Mouse (Mus musculus) limb, embryonic 11.5 days (tissue): ENCODE results near the gene Kif5a. TPM values are rescaled to one million over a fixed set of nuclear protein-coding genes. Genes with fewer than 3 reads are reported as not detected.

Experiments used
- ATAC-seq: fragments of 200-750 bp; cut with Nextera tagmentation; 2 replicates; pipeline ENCODE4 v1.8.0; 2017; ENCODE audit warnings: low read depth; ENCODE audit not compliant: insufficient number of reproducible peaks, low FRiP score, low TSS enrichment
- DNase-seq: peaks from one replicate; pipeline ENCODE4 v3.0.0-alpha.2; 2015; ENCODE audit warnings: low spot score
- H3K27ac ChIP-seq: fragments of 300-500 bp; sonication (generic); replicated peaks from 2 replicates; pipeline ENCODE4 v1.5.1; 2014; ENCODE audit warnings: low read depth, mild to moderate bottlenecking, low read length
- H3K27me3 ChIP-seq: fragments of 300-500 bp; sonication (generic); 2 replicates; pipeline ENCODE4 v1.6.1; 2014; ENCODE audit warnings: mild to moderate bottlenecking, low read length, mixed read lengths; ENCODE audit not compliant: control insufficient read depth, insufficient read depth
- H3K36me3 ChIP-seq: fragments of 300-500 bp; sonication (generic); 2 replicates; pipeline ENCODE4 v1.6.1; 2014; ENCODE audit warnings: mild to moderate bottlenecking, low read length, moderate library complexity, mixed read lengths; ENCODE audit not compliant: control insufficient read depth, insufficient read depth
- H3K4me1 ChIP-seq: fragments of 300-500 bp; sonication (generic); 2 replicates; pipeline ENCODE4 v1.6.1; 2014; ENCODE audit warnings: low read length, mixed read lengths; ENCODE audit not compliant: control insufficient read depth, insufficient read depth
- H3K4me2 ChIP-seq: fragments of 300-500 bp; sonication (generic); 2 replicates; pipeline ENCODE4 v1.6.1; 2014; ENCODE audit warnings: low read depth, mild to moderate bottlenecking, moderate library complexity; ENCODE audit not compliant: severe bottlenecking
- H3K4me3 ChIP-seq: fragments of 300-500 bp; sonication (generic); 2 replicates; pipeline ENCODE4 v1.5.1; 2014; ENCODE audit warnings: low read depth, low read length
- H3K9ac ChIP-seq: fragments of 300-500 bp; sonication (generic); 2 replicates; pipeline ENCODE4 v1.6.1; 2014; ENCODE audit warnings: mild to moderate bottlenecking, low read length
- H3K9me3 ChIP-seq: fragments of 300-500 bp; sonication (generic); 2 replicates; pipeline ENCODE4 v1.6.1; 2016; ENCODE audit warnings: low read length; ENCODE audit not compliant: control insufficient read depth
- WGBS: fragments of 180-500 bp; shearing (Covaris S2); extraction: QIAGEN DNeasy Blood & Tissue Kit; methylation state at CpG from one replicate; pipeline ENCODE4 v1.1.7; 2014; 5-methylcytosine and 5-hydroxymethylcytosine counted together
- polyA plus RNA-seq: library from polyadenylated mRNA; unstranded; fragments of >200 nt; fragmentation: Nextera tagmentation; extraction: Ambion mirVana; gene quantifications from 2 replicates; pipeline ENCODE4 v1.2.1, GENCODE M21; 2014

Gene Kif5a
- polyA plus RNA-seq, 1 experiment from 2014 or later: 2.1 TPM

GRCm38 (mm10) chr10:127225213-127225612 lies 37.9 kb downstream of the Kif5a start:
- no peak for ATAC-seq
- DNase-seq: no peak
- Histone ChIP-seq H3K9ac (no peak overlapping the region), H3K4me3 (no peak overlapping the region), H3K27me3 (no peaks in the 10 kb centered on the region), H3K4me2 (no peak overlapping the region), H3K9me3 (no peaks in the 10 kb centered on the region), H3K27ac (no peak overlapping the region), H3K36me3 (no peaks in the 10 kb centered on the region), H3K4me1 (no peaks in the 10 kb centered on the region; the same call in 1 of the 2 replicates)
- WGBS: 53% methylated on average over 6 of the region's 6 CpGs

GRCm38 (mm10) chr10:127218339-127218738 lies 44.8 kb downstream of the Kif5a start:
- no peak overlapping the region for H3K4me2 ChIP-seq
- no peaks in the 10 kb centered on the region for H3K36me3 ChIP-seq
- DNase-seq (no peak), ATAC-seq (no peak)
- H3K27me3 ChIP-seq: no peaks in the 10 kb centered on the region
- H3K9ac ChIP-seq: no peak overlapping the region
- no peaks in the 10 kb centered on the region for H3K9me3 ChIP-seq
- H3K4me1 ChIP-seq: no peaks in the 10 kb centered on the region
- no peak overlapping the region for H3K4me3 ChIP-seq
- 86% methylated on average over 2 of the region's 2 CpGs for WGBS
- no peak overlapping the region for H3K27ac ChIP-seq

GRCm38 (mm10) chr10:127217177-127217576 lies 46.0 kb downstream of the Kif5a start:
- Histone ChIP-seq H3K4me2 (no peak overlapping the region), H3K4me1 (no peaks in the 10 kb centered on the region), H3K4me3 (no peak overlapping the region), H3K27ac (no peak overlapping the region), H3K9me3 (no peaks in the 10 kb centered on the region), H3K36me3 (no peaks in the 10 kb centered on the region), H3K9ac (no peak overlapping the region), H3K27me3 (no peaks in the 10 kb centered on the region)
- DNase-seq (no peak), ATAC-seq (no peak)

- Histone ChIP-seq H3K36me3 (no peaks in the 10 kb centered on the region), H3K27ac (no peak overlapping the region), H3K4me3 (no peak overlapping the region), H3K27me3 (no peaks in the 10 kb centered on the region), H3K9ac (no peak overlapping the region), H3K4me2 (no peak overlapping the region), H3K9me3 (no peaks in the 10 kb centered on the region), H3K4me1 (no peaks in the 10 kb centered on the region)
- ATAC-seq (no peak), DNase-seq (no peak)
- 94% methylated on average over 11 of the region's 11 CpGs for WGBS
These were observed 46.7 kb downstream of the Kif5a start for GRCm38 (mm10) chr10:127216456-127216855.

- Histone ChIP-seq H3K9ac (no peak overlapping the region), H3K4me1 (no peaks in the 10 kb centered on the region), H3K4me3 (no peak overlapping the region), H3K27ac (no peak overlapping the region), H3K4me2 (no peak overlapping the region), H3K27me3 (no peaks in the 10 kb centered on the region), H3K36me3 (no peaks in the 10 kb centered on the region; the same call in 1 of the 2 replicates), H3K9me3 (no peaks in the 10 kb centered on the region)
- no peak for DNase-seq
- ATAC-seq: no peak
- 54% methylated on average over 1 of the region's 1 CpGs for WGBS
These were observed 48.7 kb downstream of the Kif5a start for GRCm38 (mm10) chr10:127214422-127214803.

GRCm38 (mm10) chr10:127213704-127214421 lies 49.3 kb downstream of the Kif5a start:
- no peaks in the 10 kb centered on the region for H3K27me3 ChIP-seq
- H3K9ac ChIP-seq: no peak overlapping the region
- H3K27ac ChIP-seq: no peak overlapping the region
- no peaks in the 10 kb centered on the region for H3K9me3 ChIP-seq
- no peak overlapping the region for H3K4me2 ChIP-seq
- DNase-seq (no peak), ATAC-seq (no peak)
- no peaks in the 10 kb centered on the region for H3K4me1 ChIP-seq
- 86% methylated on average over 13 of the region's 13 CpGs for WGBS
- H3K4me3 ChIP-seq: no peak overlapping the region
- H3K36me3 ChIP-seq: no peaks in the 10 kb centered on the region; the same call in 1 of the 2 replicates

- Histone ChIP-seq H3K4me1 (no peaks in the 10 kb centered on the region), H3K27me3 (no peaks in the 10 kb centered on the region), H3K9me3 (no peaks in the 10 kb centered on the region), H3K4me3 (no peak overlapping the region), H3K4me2 (no peak overlapping the region), H3K27ac (no peak overlapping the region), H3K36me3 (no peaks in the 10 kb centered on the region; the same call in 1 of the 2 replicates), H3K9ac (no peak overlapping the region)
- 88% methylated on average over 8 of the region's 8 CpGs for WGBS
- no peak for DNase-seq
- no peak for ATAC-seq
These were observed 49.9 kb downstream of the Kif5a start for GRCm38 (mm10) chr10:127213272-127213671.

- H3K27ac ChIP-seq: no peak within 1 kb of the TSS
These were observed 51.7 kb downstream of the Kif5a start, which contains the start of gene Pip4k2c for GRCm38 (mm10) chr10:127211414-127211854. Gene Pip4k2c (minus strand): TSS chr10:127211585.

More at GRCm38 (mm10) chr10:127211414-127211854, 51.7 kb downstream of the Kif5a start, which contains the start of gene Pip4k2c:
- peak within 1 kb of the TSS; percentile 81 for H3K9ac ChIP-seq
- no peaks in the 10 kb centered on the region for H3K9me3 ChIP-seq
- 0% methylated on average over 47 of the region's 47 CpGs for WGBS
- H3K4me1 ChIP-seq: no peaks in the 10 kb centered on the region
- DNase-seq (peak; percentile 93), ATAC-seq (peak; percentile 99)
- H3K27me3 ChIP-seq: no peaks in the 10 kb centered on the region
- peak within 1 kb of the TSS; percentile 94 for H3K4me3 ChIP-seq
- peaks cover 2% of the 10 kb centered on the region; the same call in 1 of the 2 replicates for H3K36me3 ChIP-seq
- H3K4me2 ChIP-seq: peak within 1 kb of the TSS; percentile 93
